Mouse (Mus musculus) layer of hippocampus, adult 11-12 months (tissue): Measurements from ENCODE around the gene Ms4a6b.
"Not testable (repeated sequence)": the region's sequence is repeated elsewhere in the genome, so short reads cannot be mapped to it uniquely, and the experiment has no call there.

ENCODE experiments used
- DNase-seq: peaks from one replicate; pipeline ENCODE4 v3.0.0; 2022; ENCODE audit warnings: low spot score

Gene Ms4a6b

GRCm38 (mm10) chr19:11516246-11516645 is at the start of gene Ms4a6b:
Gene Ms4a6b, plus strand, starts transcription at chr19:11516512.
- no peak for DNase-seq

GRCm38 (mm10) chr19:11468361-11468760 is 48.0 kb upstream of the Ms4a6b start:
- DNase-seq: not testable (repeated sequence)

- DNase-seq: not testable (repeated sequence)
These were observed 47.1 kb upstream of the Ms4a6b start, which contains the start of gene Ms4a6c for GRCm38 (mm10) chr19:11469215-11469614. Gene Ms4a6c, plus strand, starts transcription at chr19:11469366.

- DNase-seq: no peak
These were observed 36.6 kb upstream of the Ms4a6b start for GRCm38 (mm10) chr19:11479714-11480113.

GRCm38 (mm10) chr19:11482684-11483083 is 33.6 kb upstream of the Ms4a6b start:
- no peak for DNase-seq

GRCm38 (mm10) chr19:11483941-11484340 is 32.4 kb upstream of the Ms4a6b start:
- DNase-seq: no peak

GRCm38 (mm10) chr19:11484388-11484787 is 31.9 kb upstream of the Ms4a6b start:
- no peak for DNase-seq

GRCm38 (mm10) chr19:11485266-11485665 is 31.0 kb upstream of the Ms4a6b start:
- DNase-seq: no peak

- DNase-seq: peak; percentile 45
These were observed 30.6 kb upstream of the Ms4a6b start, which contains the start of gene Gm8369 for GRCm38 (mm10) chr19:11485746-11486145. Gene Gm8369, plus strand, starts transcription at chr19:11485938.

- no peak for DNase-seq
These were observed 29.7 kb upstream of the Ms4a6b start for GRCm38 (mm10) chr19:11486599-11486998.

- no peak for DNase-seq
These were observed 24.7 kb upstream of the Ms4a6b start for GRCm38 (mm10) chr19:11491406-11492189.

- DNase-seq: no peak
These were observed 23.6 kb upstream of the Ms4a6b start for GRCm38 (mm10) chr19:11492671-11493070.

GRCm38 (mm10) chr19:11494519-11494918 is 21.8 kb upstream of the Ms4a6b start:
- no peak for DNase-seq

GRCm38 (mm10) chr19:11496361-11496760 is 20.0 kb upstream of the Ms4a6b start:
- DNase-seq: no peak

- not testable (repeated sequence) for DNase-seq
These were observed 19.0 kb upstream of the Ms4a6b start for GRCm38 (mm10) chr19:11497300-11497699.

GRCm38 (mm10) chr19:11500796-11501195 is 15.5 kb upstream of the Ms4a6b start:
- no peak for DNase-seq

GRCm38 (mm10) chr19:11501326-11501725 is 15.0 kb upstream of the Ms4a6b start:
- no peak for DNase-seq

GRCm38 (mm10) chr19:11504857-11505256 is 11.5 kb upstream of the Ms4a6b start:
- DNase-seq: no peak

- no peak for DNase-seq
These were observed 2.9 kb upstream of the Ms4a6b start for GRCm38 (mm10) chr19:11513458-11513857.

GRCm38 (mm10) chr19:11516845-11517244 is 533 bp downstream of the Ms4a6b start:
- no peak for DNase-seq

GRCm38 (mm10) chr19:11517373-11517772 is 1.1 kb downstream of the Ms4a6b start:
- peak; percentile 10 for DNase-seq

GRCm38 (mm10) chr19:11518356-11518755 is 2.0 kb downstream of the Ms4a6b start:
- DNase-seq: not testable (repeated sequence)

GRCm38 (mm10) chr19:11520146-11520545 is 3.8 kb downstream of the Ms4a6b start:
- DNase-seq: no peak

GRCm38 (mm10) chr19:11533421-11533820 is 17.1 kb downstream of the Ms4a6b start:
- DNase-seq: no peak
